Mouse (Mus musculus) brain, embryonic 14.5 days (tissue): ENCODE measurements around the gene Ywhae. TPM values are rescaled to one million over a fixed set of nuclear protein-coding genes. Genes with fewer than 3 reads are reported as not detected.
A peak's percentile ranks its signal among the peaks of the same experiment; 100 is the strongest.

Experiments used
- DNase-seq: peaks from one replicate; pipeline ENCODE4 v3.0.0-alpha.2; 2011; ENCODE audit warnings: low read depth
- CTCF ChIP-seq: fragments of 200-500 bp; IDR thresholded peaks from 2 replicates; pipeline ENCODE4 v1.5.1; 2012; ENCODE audit warnings: inconsistent platforms, mild to moderate bottlenecking, moderate library complexity, borderline replicate concordance; ENCODE audit not compliant: insufficient read depth, insufficient read length; ENCODE audit errors: extremely low read depth
- POLR2A ChIP-seq: fragments of 200-500 bp; IDR thresholded peaks from 2 replicates; pipeline ENCODE4 v1.6.1; 2012; ENCODE audit warnings: mild to moderate bottlenecking, inconsistent platforms, borderline replicate concordance; ENCODE audit not compliant: poor library complexity, insufficient read depth, insufficient read length, severe bottlenecking; ENCODE audit errors: extremely low read depth
- polyA plus RNA-seq: library from polyadenylated mRNA; depleted of rRNA; stranded (reverse); fragments of >200 nt; gene quantifications from 2 replicates; pipeline ENCODE4 v1.2.3, GENCODE M21; 2012; rRNA removed

The Ywhae gene
- polyA plus RNA-seq, 1 experiment, result 1,239 TPM

GRCm38 (mm10) chr11:75796029-75796445, 63.4 kb downstream of the Ywhae start, which contains the start of gene Doc2b:
TSS of gene Doc2b (minus strand) at chr11:75796049.
- DNase-seq, result peak; percentile 79
- TF ChIP-seq CTCF, result peak; percentile 5; the same call in 1 of the 2 replicates
- TF ChIP-seq POLR2A, result no peak

- no peak for DNase-seq
- TF ChIP-seq POLR2A (no peak), CTCF (no peak)
These were observed 64.0 kb downstream of the Ywhae start for GRCm38 (mm10) chr11:75796536-75797246.

GRCm38 (mm10) chr11:75801369-75801768, 68.7 kb downstream of the Ywhae start:
- no peak for TF ChIP-seq CTCF
- TF ChIP-seq POLR2A, result no peak
- DNase-seq, result no peak

- no peak for TF ChIP-seq POLR2A
- TF ChIP-seq CTCF, result no peak
These were observed 69.3 kb downstream of the Ywhae start for GRCm38 (mm10) chr11:75801771-75802550.

GRCm38 (mm10) chr11:75807486-75807885, 74.8 kb downstream of the Ywhae start:
- DNase-seq, result no peak
- TF ChIP-seq CTCF, result no peak
- no peak for TF ChIP-seq POLR2A

More at GRCm38 (mm10) chr11:75801771-75802550, 69.3 kb downstream of the Ywhae start:
- no peak for DNase-seq

- TF ChIP-seq CTCF, result no peak
- TF ChIP-seq POLR2A, result no peak
- DNase-seq, result no peak
These were observed 77.9 kb downstream of the Ywhae start for GRCm38 (mm10) chr11:75810526-75810925.

- TF ChIP-seq POLR2A (no peak), CTCF (no peak)
- DNase-seq, result peak; percentile 71
These were observed 79.2 kb downstream of the Ywhae start for GRCm38 (mm10) chr11:75811900-75812299.

GRCm38 (mm10) chr11:75813085-75813484, 80.4 kb downstream of the Ywhae start:
- DNase-seq, result no peak
- TF ChIP-seq POLR2A (no peak), CTCF (no peak)

Other genes with a start within 250 kb of the Ywhae start
- gene Prpf8, start 246.1 kb upstream of the Ywhae start, polyA plus RNA-seq, result 144 and 156 TPM in 2 replicates
- 1.0 and 1.5 TPM in 2 replicates for gene Rilp, start 222.8 kb upstream of the Ywhae start, polyA plus RNA-seq
- gene Scarf1, start 219.3 kb upstream of the Ywhae start, polyA plus RNA-seq, result 5.3 and 5.9 TPM in 2 replicates
- 28.4 and 32.4 TPM in 2 replicates for gene Slc43a2, start 201.2 kb upstream of the Ywhae start, polyA plus RNA-seq
- 109 and 130 TPM in 2 replicates for gene Pitpna, start 144.8 kb upstream of the Ywhae start, polyA plus RNA-seq
- gene Inpp5k, start 101.9 kb upstream of the Ywhae start, polyA plus RNA-seq, result 53.7 and 63.8 TPM in 2 replicates
- 12.2 and 14.1 TPM in 2 replicates for gene Myo1c, start 82.4 kb upstream of the Ywhae start, polyA plus RNA-seq
- 86.9 and 91.0 TPM in 2 replicates for gene Crk, start 53.6 kb upstream of the Ywhae start, polyA plus RNA-seq
- gene Doc2b, start 63.2 kb downstream of the Ywhae start, polyA plus RNA-seq, result 4.9 and 9.3 TPM in 2 replicates
- gene Rph3al, start 205.6 kb downstream of the Ywhae start, polyA plus RNA-seq, result 1.7 and 3.1 TPM in 2 replicates